In genomic region chr17:7260360-7260759, GRCm38 (mm10) we compare ENCODE assay signal across 13 mouse cellular contexts.
DNase-seq lines count a peak whose midpoint lies in the region; ATAC-seq and TF ChIP-seq lines count a peak whose summit lies in the region.
"Had no signal": no experiment of that assay in that cellular context is flagged by ENCODE, and none has a peak within 500 bp of the region (broad histone marks: within the 10 kb centered on the region; RNA-seq: fewer than 3 reads in every experiment).

No protein-coding gene starts in this region.

- no peak for TF ChIP-seq POLR2A in testis, adult 2 months (IDR thresholded peaks at IDR 0.05; ENCODE audit: control insufficient read depth, low read depth, low read length)

- no peaks in the 10 kb centered on the region for H3K27me3 ChIP-seq in heart, embryonic 12.5 days (replicated peaks)
- no peaks in the 10 kb centered on the region for H3K27me3 ChIP-seq in testis, adult 2 months (ENCODE audit: control insufficient read depth, insufficient read depth, low read length)
- no peaks in the 10 kb centered on the region for H3K27me3 ChIP-seq in liver, embryonic 11.5 days (replicated peaks; ENCODE audit: control insufficient read depth, insufficient read depth, low read length)
- H3K27me3 ChIP-seq: limb, embryonic 13.5 days had no signal

- peaks cover 40% of the 10 kb centered on the region for H3K36me3 ChIP-seq in heart, embryonic 12.5 days
- H3K36me3 ChIP-seq in testis, adult 2 months (ENCODE audit: control insufficient read depth, insufficient read depth, low read length): no peaks in the 10 kb centered on the region
- H3K36me3 ChIP-seq in liver, embryonic 11.5 days (ENCODE audit: control insufficient read depth, insufficient read depth, low read length): no peaks in the 10 kb centered on the region; the same call in 1 of the 2 replicates

- peak overlapping the region; percentile 74 for H3K27ac ChIP-seq in heart, embryonic 12.5 days (ENCODE audit: poor library complexity, severe bottlenecking)
- peak overlapping the region; percentile 76 for H3K27ac ChIP-seq in testis, adult 2 months (ENCODE audit: control insufficient read depth, insufficient read depth, low read depth, low read length)
- H3K27ac ChIP-seq in liver, embryonic 11.5 days (ENCODE audit: low read depth, low read length): peak overlapping the region; percentile 56
- H3K27ac ChIP-seq: limb, embryonic 13.5 days had no signal

- DNase-seq in heart, postnatal 25 days (ENCODE audit: low spot score): no peak
- no peak for DNase-seq in testis, postnatal 10 days (ENCODE audit: low spot score)
- DNase-seq in liver, embryonic 11.5 days (ENCODE audit: low spot score): peak; percentile 38
- peak; percentile 71 for DNase-seq in yolk sac, embryonic 10.5 days (ENCODE audit: low spot score)
- DNase-seq in gastrocnemius, postnatal 10 days: no peak
- DNase-seq in lung, postnatal 14 days: no peak
- DNase-seq: cerebellum, adult 11 months; kidney, adult 2 months; layer of hippocampus, adult 9-11 months; lung, postnatal 4 days had no signal

- H3K9me3 ChIP-seq in heart, embryonic 12.5 days (replicated peaks): no peaks in the 10 kb centered on the region
- H3K9me3 ChIP-seq in liver, embryonic 11.5 days (ENCODE audit: control insufficient read depth, low read length): no peaks in the 10 kb centered on the region
- H3K9me3 ChIP-seq: limb, embryonic 13.5 days had no signal

- ATAC-seq in heart, embryonic 12.5 days (ENCODE audit: insufficient number of reproducible peaks, low FRiP score): peak; percentile 87
- ATAC-seq in liver, embryonic 11.5 days (replicated peaks; ENCODE audit: low FRiP score): peak; percentile 47

- no peak overlapping the region for H3K9ac ChIP-seq in heart, embryonic 12.5 days
- no peak overlapping the region for H3K9ac ChIP-seq in liver, embryonic 11.5 days (ENCODE audit: low read depth, low read length)
- H3K9ac ChIP-seq: limb, embryonic 13.5 days had no signal

- no peak overlapping the region for H3K4me3 ChIP-seq in heart, embryonic 12.5 days
- no peak overlapping the region for H3K4me3 ChIP-seq in testis, adult 2 months (ENCODE audit: control insufficient read depth, low read depth, low read length)
- H3K4me3 ChIP-seq in liver, embryonic 11.5 days (ENCODE audit: low read depth, low read length): no peak overlapping the region
- H3K4me3 ChIP-seq: limb, embryonic 13.5 days had no signal

- TF ChIP-seq CTCF in testis, adult 2 months (IDR thresholded peaks at IDR 0.05; ENCODE audit: control insufficient read depth, insufficient read depth, insufficient replicate concordance, low read depth, low read length): no peak

- WGBS in heart, embryonic 12.5 days: 8% methylated on average over 10 of the region's 10 CpGs
- WGBS in liver, embryonic 11.5 days: 29% methylated on average over 10 of the region's 10 CpGs

- intact Hi-C loops in heart, postnatal 25 days (cut with DNase I): no loop called here

- peak overlapping the region; percentile 8; the same call in 1 of the 2 replicates for H3K4me2 ChIP-seq in heart, embryonic 12.5 days
- peak overlapping the region; percentile 29 for H3K4me2 ChIP-seq in liver, embryonic 11.5 days
- H3K4me2 ChIP-seq: limb, embryonic 13.5 days had no signal

- H3K4me1 ChIP-seq in heart, embryonic 12.5 days (replicated peaks): peaks cover 57% of the 10 kb centered on the region
- no peaks in the 10 kb centered on the region for H3K4me1 ChIP-seq in testis, adult 2 months (ENCODE audit: control insufficient read depth, insufficient read depth, low read length)
- peaks cover 22% of the 10 kb centered on the region for H3K4me1 ChIP-seq in liver, embryonic 11.5 days (replicated peaks; ENCODE audit: control insufficient read depth, insufficient read depth, low read length)

Comparison
In these comparisons a context has a peak if more than half of its experiments do, and no peak if none do; other contexts are left out.
1. DNase-seq: peak in liver, embryonic 11.5 days (single experiment) and yolk sac, embryonic 10.5 days (single experiment); none in heart, postnatal 25 days (single experiment), testis, postnatal 10 days (single experiment), gastrocnemius, postnatal 10 days (single experiment) and lung, postnatal 14 days (single experiment).
2. Peak in every context shown above with its lines, with median percentiles within 50 percentile points of each other: H3K27ac ChIP-seq.